Mouse (Mus musculus) intestine, embryonic 15.5 days (tissue): Measurements from ENCODE around the gene Podnl1. TPM values are rescaled to one million over a fixed set of nuclear protein-coding genes. Genes with fewer than 3 reads are reported as not detected.

ENCODE experiments used
- ATAC-seq: fragments of 200-750 bp; cut with Nextera tagmentation; 2 replicates; pipeline ENCODE4 v1.8.0; 2017; ENCODE audit warnings: moderate TSS enrichment, moderate library complexity
- H3K27ac ChIP-seq: fragments of 300-500 bp; sonication (generic); 2 replicates; pipeline ENCODE4 v1.5.1; 2015; ENCODE audit warnings: mild to moderate bottlenecking, inconsistent platforms
- H3K27me3 ChIP-seq: fragments of 300-500 bp; sonication (generic); replicated peaks from 2 replicates; pipeline ENCODE4 v1.6.1; 2015; ENCODE audit warnings: inconsistent platforms
- H3K36me3 ChIP-seq: fragments of 300-500 bp; sonication (generic); 2 replicates; pipeline ENCODE4 v1.6.1; 2015; ENCODE audit warnings: inconsistent platforms
- H3K4me1 ChIP-seq: fragments of 300-500 bp; sonication (generic); replicated peaks from 2 replicates; pipeline ENCODE4 v1.6.1; 2015; ENCODE audit warnings: inconsistent platforms
- H3K4me2 ChIP-seq: fragments of 300-500 bp; sonication (generic); replicated peaks from 2 replicates; pipeline ENCODE4 v1.6.1; 2015; ENCODE audit warnings: mild to moderate bottlenecking, inconsistent platforms
- H3K4me3 ChIP-seq: fragments of 300-500 bp; sonication (generic); replicated peaks from 2 replicates; pipeline ENCODE4 v1.5.1; 2015; ENCODE audit warnings: inconsistent platforms
- H3K9ac ChIP-seq: fragments of 300-500 bp; sonication (generic); 2 replicates; pipeline ENCODE4 v1.6.1; 2015; ENCODE audit warnings: inconsistent platforms
- H3K9me3 ChIP-seq: fragments of 300-500 bp; sonication (generic); 2 replicates; pipeline ENCODE4 v1.6.1; 2016; ENCODE audit warnings: inconsistent platforms
- WGBS: fragments of 180-500 bp; shearing (Covaris S2); methylation state at CpG from one replicate; pipeline ENCODE4 v1.1.7; 2015; 5-methylcytosine and 5-hydroxymethylcytosine counted together
- polyA plus RNA-seq: library from polyadenylated mRNA; unstranded; fragments of >200 nt; fragmentation: Nextera tagmentation; extraction: Ambion mirVana; gene quantifications from 2 replicates; pipeline ENCODE4 v1.2.1, GENCODE M21; 2015

The Podnl1 gene
- polyA plus RNA-seq, 1 experiment from 2014 or later = 0.33 TPM

DNA sequence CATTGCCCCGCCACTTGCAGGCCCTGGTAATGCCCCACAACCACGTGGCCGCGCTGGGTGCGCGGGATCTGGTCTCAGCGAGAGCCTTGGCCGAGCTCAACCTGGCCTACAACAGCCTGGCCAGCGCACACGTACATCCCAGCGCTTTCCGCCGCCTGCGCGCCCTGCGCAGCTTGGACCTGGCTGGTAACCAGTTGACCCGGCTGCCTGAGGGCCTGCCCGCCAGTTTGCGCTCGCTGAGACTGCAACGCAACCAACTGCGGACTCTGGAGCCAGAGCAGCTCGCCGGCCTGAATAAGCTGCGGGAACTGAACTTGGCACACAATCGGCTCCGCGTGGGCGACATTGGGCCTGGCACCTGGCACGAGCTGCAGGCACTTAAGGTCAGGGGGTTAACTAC, 5.0 kb downstream of the Podnl1 start:
- 43% methylated on average over 30 of the region's 30 CpGs for WGBS
- Histone ChIP-seq H3K4me1 (0 out of 2 replicates have a peak, but pooled peaks cover 2% of the 10 kb centered on the region), H3K36me3 (peaks cover 33% of the 10 kb centered on the region), H3K27me3 (no peaks in the 10 kb centered on the region), H3K9me3 (no peaks in the 10 kb centered on the region), H3K9ac (no peak overlapping the region), H3K4me2 (no peak overlapping the region), H3K27ac (no peak overlapping the region), H3K4me3 (no peak overlapping the region)
- ATAC-seq = no peak

- ATAC-seq = no peak
- H3K4me3 ChIP-seq = no peak overlapping the region
- no peaks in the 10 kb centered on the region for H3K4me1 ChIP-seq
- WGBS = 80% methylated on average over 8 of the region's 8 CpGs
- no peak overlapping the region for H3K9ac ChIP-seq
- no peaks in the 10 kb centered on the region for H3K27me3 ChIP-seq
- no peaks in the 10 kb centered on the region for H3K9me3 ChIP-seq
- no peak overlapping the region for H3K27ac ChIP-seq
- H3K36me3 ChIP-seq = peaks cover 44% of the 10 kb centered on the region
- H3K4me2 ChIP-seq = no peak overlapping the region
Observed at GRCm38 (mm10) chr8:84132225-84132624, 6.4 kb downstream of the Podnl1 start.

GRCm38 (mm10) chr8:84137848-84138247, 12.1 kb downstream of the Podnl1 start:
- Histone ChIP-seq H3K36me3 (peaks cover 70% of the 10 kb centered on the region), H3K9ac (no peak overlapping the region), H3K4me2 (no peak overlapping the region), H3K27me3 (no peaks in the 10 kb centered on the region), H3K4me1 (no peaks in the 10 kb centered on the region), H3K27ac (no peak overlapping the region), H3K9me3 (no peaks in the 10 kb centered on the region), H3K4me3 (no peak overlapping the region)
- no peak for ATAC-seq
- 88% methylated on average over 3 of the region's 3 CpGs for WGBS

GRCm38 (mm10) chr8:84140838-84141237, 15.0 kb downstream of the Podnl1 start:
- Histone ChIP-seq H3K27me3 (no peaks in the 10 kb centered on the region), H3K9me3 (no peaks in the 10 kb centered on the region), H3K9ac (no peak overlapping the region), H3K27ac (no peak overlapping the region), H3K36me3 (peaks cover 56% of the 10 kb centered on the region), H3K4me3 (no peak overlapping the region), H3K4me2 (no peak overlapping the region), H3K4me1 (no peaks in the 10 kb centered on the region)
- no peak for ATAC-seq
- 91% methylated on average over 4 of the region's 4 CpGs for WGBS

- no peak for ATAC-seq
- H3K4me3 ChIP-seq = no peak overlapping the region
- no peaks in the 10 kb centered on the region for H3K27me3 ChIP-seq
- 92% methylated on average over 8 of the region's 8 CpGs for WGBS
- no peaks in the 10 kb centered on the region for H3K9me3 ChIP-seq
- peaks cover 28% of the 10 kb centered on the region for H3K36me3 ChIP-seq
- H3K4me1 ChIP-seq = peaks cover 15% of the 10 kb centered on the region
- no peak overlapping the region for H3K9ac ChIP-seq
- H3K27ac ChIP-seq = no peak overlapping the region
- H3K4me2 ChIP-seq = no peak overlapping the region
Observed at GRCm38 (mm10) chr8:84144636-84145245, 19.0 kb downstream of the Podnl1 start.

GRCm38 (mm10) chr8:84147324-84147766, 21.6 kb downstream of the Podnl1 start:
- WGBS = 4% methylated on average over 14 of the region's 14 CpGs
- H3K27me3 ChIP-seq = no peaks in the 10 kb centered on the region
- peaks cover 15% of the 10 kb centered on the region for H3K4me1 ChIP-seq
- peak overlapping the region; percentile 85 for H3K27ac ChIP-seq
- ATAC-seq = peak; percentile 90
- no peaks in the 10 kb centered on the region for H3K9me3 ChIP-seq
- H3K36me3 ChIP-seq = peaks cover 15% of the 10 kb centered on the region
- peak overlapping the region; percentile 87 for H3K9ac ChIP-seq
- peak overlapping the region; percentile 81 for H3K4me3 ChIP-seq
- peak overlapping the region; percentile 93 for H3K4me2 ChIP-seq

DNA sequence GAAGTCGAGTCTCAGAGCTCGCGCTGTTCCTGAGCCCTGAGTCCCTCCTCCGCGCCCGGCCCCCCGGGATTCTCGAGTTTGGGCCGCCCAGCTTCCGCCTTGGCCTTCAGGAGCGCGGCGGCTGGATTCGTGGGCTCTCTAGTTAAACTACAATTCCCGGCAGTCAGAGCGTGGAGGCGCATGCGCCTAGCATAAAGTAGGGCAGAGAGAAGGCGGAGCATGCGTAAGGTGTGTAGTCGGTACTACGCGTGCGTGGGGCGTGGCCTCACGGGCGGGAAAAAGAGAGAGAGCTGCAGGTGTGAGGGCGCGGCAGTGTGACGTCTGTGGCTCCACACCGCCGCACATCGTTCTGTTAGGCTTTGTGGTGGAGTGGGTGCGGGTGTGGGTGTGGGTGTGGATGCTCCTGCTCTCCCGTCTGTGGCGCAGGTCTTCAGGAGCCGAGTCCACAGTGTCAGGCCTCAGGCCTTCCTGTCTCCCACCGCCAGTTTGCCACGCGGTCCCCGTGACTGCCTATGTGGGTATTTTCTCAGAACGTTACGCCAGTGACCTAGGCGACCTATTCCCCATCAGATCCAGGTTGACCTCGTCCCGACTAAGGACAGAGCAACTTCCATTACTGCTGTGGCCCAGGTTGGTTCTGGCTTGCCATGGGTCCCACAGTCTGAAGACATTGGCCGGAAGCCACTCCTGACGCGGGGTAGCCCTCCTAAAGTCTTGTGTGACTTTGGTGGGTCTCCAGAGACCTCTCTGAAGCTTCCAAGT, 22.2 kb downstream of the Podnl1 start, which contains the start of the genes Cc2d1a and 4930432K21Rik:
TSS of gene Cc2d1a (minus strand) at position 168 of the 762 bp plus-strand sequence.
TSS of gene 4930432K21Rik (plus strand) at position 257 of the 762 bp plus-strand sequence.
- Histone ChIP-seq H3K4me1 (peaks cover 15% of the 10 kb centered on the region), H3K9me3 (no peaks in the 10 kb centered on the region), H3K27ac (peak within 1 kb of the TSS; percentile 85), H3K27me3 (no peaks in the 10 kb centered on the region), H3K4me3 (peak within 1 kb of the TSS; percentile 81), H3K4me2 (peak within 1 kb of the TSS; percentile 93), H3K9ac (peak within 1 kb of the TSS; percentile 87), H3K36me3 (peaks cover 13% of the 10 kb centered on the region)
- WGBS = 16% methylated on average over 49 of the region's 49 CpGs
- peak; percentile 96 for ATAC-seq

GRCm38 (mm10) chr8:84148531-84148850, 22.7 kb downstream of the Podnl1 start:
- H3K36me3 ChIP-seq = peaks cover 8% of the 10 kb centered on the region
- no peaks in the 10 kb centered on the region for H3K27me3 ChIP-seq
- 85% methylated on average over 5 of the region's 5 CpGs for WGBS
- H3K4me2 ChIP-seq = peak overlapping the region; percentile 93
- no peak overlapping the region for H3K27ac ChIP-seq
- H3K4me1 ChIP-seq = peaks cover 15% of the 10 kb centered on the region
- no peak for ATAC-seq
- H3K4me3 ChIP-seq = peak overlapping the region; percentile 81; the same call in 1 of the 2 replicates
- H3K9ac ChIP-seq = no peak overlapping the region
- no peaks in the 10 kb centered on the region for H3K9me3 ChIP-seq

DNA sequence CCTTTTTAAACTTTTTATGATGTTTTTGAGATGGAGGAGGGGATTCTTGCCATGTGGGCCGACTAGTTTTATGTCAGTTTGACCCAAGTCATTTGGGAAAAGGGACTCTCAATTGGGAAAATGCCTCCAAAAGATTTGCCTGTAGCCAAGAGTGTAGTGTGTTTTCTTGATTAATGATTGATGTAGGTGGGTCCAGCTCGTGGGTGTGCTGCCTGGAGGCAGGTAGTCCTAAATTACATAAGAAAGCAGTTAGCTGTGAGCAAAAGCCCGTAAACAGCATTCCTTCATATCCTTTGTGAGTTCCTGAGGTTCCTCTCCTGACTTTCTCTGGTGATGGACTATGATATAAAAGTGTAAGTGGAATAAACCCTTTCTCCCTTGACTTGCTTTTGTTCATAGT, 23.4 kb downstream of the Podnl1 start:
- Histone ChIP-seq H3K27ac (no peak overlapping the region), H3K4me2 (no peak overlapping the region), H3K27me3 (no peaks in the 10 kb centered on the region), H3K9ac (no peak overlapping the region), H3K4me3 (no peak overlapping the region), H3K36me3 (peaks cover under 1% of the 10 kb centered on the region; the same call in 1 of the 2 replicates), H3K9me3 (no peaks in the 10 kb centered on the region), H3K4me1 (peaks cover 15% of the 10 kb centered on the region)
- 44% methylated on average over 3 of the region's 3 CpGs for WGBS
- no peak for ATAC-seq

DNA sequence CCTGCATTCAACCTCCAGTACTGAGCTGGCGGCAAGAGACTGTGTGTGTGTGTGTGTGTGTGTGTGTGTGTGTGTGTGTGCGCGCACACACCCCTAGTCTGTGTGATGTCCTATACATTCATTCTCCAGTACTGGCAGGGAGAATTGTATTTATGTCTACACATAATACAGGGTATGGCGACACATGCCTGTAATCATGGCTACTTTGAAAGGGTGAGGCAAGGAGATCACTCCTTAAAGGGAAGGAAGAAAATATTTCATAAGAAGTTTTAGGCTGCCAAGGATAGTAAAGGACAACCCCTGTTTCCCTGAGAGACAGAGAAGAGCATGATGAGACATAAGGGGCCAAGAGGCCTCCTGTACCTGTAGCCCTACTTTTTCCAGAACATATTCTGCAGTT, 31.8 kb downstream of the Podnl1 start:
- Histone ChIP-seq H3K4me1 (no peaks in the 10 kb centered on the region), H3K9ac (no peak overlapping the region), H3K36me3 (no peaks in the 10 kb centered on the region), H3K27ac (no peak overlapping the region), H3K27me3 (no peaks in the 10 kb centered on the region), H3K4me2 (no peak overlapping the region), H3K4me3 (no peak overlapping the region), H3K9me3 (no peaks in the 10 kb centered on the region)
- 93% methylated on average over 4 of the region's 4 CpGs for WGBS
- no peak for ATAC-seq

DNA sequence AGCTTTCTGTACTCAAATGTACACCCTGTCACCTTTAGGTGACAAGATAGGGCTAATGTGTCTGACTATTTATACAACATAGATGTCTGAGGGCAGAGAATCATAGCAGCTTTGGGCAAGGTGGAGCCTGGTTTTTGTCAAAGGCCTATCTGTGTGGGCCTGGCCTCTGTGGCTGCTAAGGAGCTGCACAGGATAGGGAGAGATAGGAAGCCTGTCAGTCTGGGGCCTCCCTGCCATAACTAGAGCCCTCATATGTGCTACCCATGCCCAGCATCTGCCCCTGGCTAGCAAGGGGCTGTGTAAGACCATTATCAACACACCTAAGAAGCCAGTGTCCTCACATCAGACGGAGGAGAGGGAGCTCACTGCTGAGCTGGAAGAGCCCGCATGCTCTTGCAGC, 41.9 kb downstream of the Podnl1 start:
- no peak overlapping the region for H3K9ac ChIP-seq
- H3K4me2 ChIP-seq = no peak overlapping the region
- WGBS = 73% methylated on average over 2 of the region's 2 CpGs
- H3K9me3 ChIP-seq = no peaks in the 10 kb centered on the region
- H3K36me3 ChIP-seq = peaks cover 15% of the 10 kb centered on the region
- no peaks in the 10 kb centered on the region for H3K27me3 ChIP-seq
- no peak overlapping the region for H3K27ac ChIP-seq
- no peaks in the 10 kb centered on the region for H3K4me1 ChIP-seq
- no peak for ATAC-seq
- no peak overlapping the region for H3K4me3 ChIP-seq

GRCm38 (mm10) chr8:84170096-84170495, 44.3 kb downstream of the Podnl1 start:
- Histone ChIP-seq H3K36me3 (peaks cover 17% of the 10 kb centered on the region), H3K9me3 (no peaks in the 10 kb centered on the region)
- WGBS = 90% methylated on average over 5 of the region's 5 CpGs

More at GRCm38 (mm10) chr8:84170096-84170495, 44.3 kb downstream of the Podnl1 start:
- Histone ChIP-seq H3K4me2 (no peak overlapping the region), H3K4me1 (no peaks in the 10 kb centered on the region), H3K4me3 (no peak overlapping the region), H3K27ac (no peak overlapping the region), H3K9ac (no peak overlapping the region), H3K27me3 (no peaks in the 10 kb centered on the region)
- ATAC-seq = no peak
